Mouse (Mus musculus) heart, adult 2 months (tissue): Measurements from ENCODE around the gene Olfr325.

Experiments
- CTCF ChIP-seq: fragments of 200-600 bp; IDR thresholded peaks from 2 replicates; pipeline ENCODE4 v1.8.1; 2022; ENCODE audit warnings: antibody characterized with exemption, mild to moderate bottlenecking, moderate library complexity
- EP300 ChIP-seq: fragments of 200-500 bp; IDR thresholded peaks from 2 replicates; pipeline ENCODE4 v1.6.1; 2011; ENCODE audit warnings: low read depth, low read length, control low read depth; ENCODE audit not compliant: insufficient read depth
- POLR2A ChIP-seq: fragments of 200-500 bp; IDR thresholded peaks from 2 replicates; pipeline ENCODE4 v1.6.1; 2011; ENCODE audit warnings: mild to moderate bottlenecking, low read depth, low read length, control low read depth; ENCODE audit not compliant: insufficient read depth

GRCm38 (mm10) chr11:58618369-58618768 is 40.8 kb downstream of the Olfr325 start:
- TF ChIP-seq CTCF (no peak), EP300 (0 out of 2 replicates have a peak, but pooled peaks have one; percentile 19), POLR2A (no peak)
